Mouse (Mus musculus) hindbrain, embryonic 14.5 days (tissue): Measurements from ENCODE around the gene Mbd6. TPM values are rescaled to one million over a fixed set of nuclear protein-coding genes. Genes with fewer than 3 reads are reported as not detected.

Experiments used
- ATAC-seq: fragments of 200-750 bp; cut with Nextera tagmentation; 2 replicates; pipeline ENCODE4 v1.8.0; 2017; ENCODE audit warnings: moderate number of reproducible peaks, mild to moderate bottlenecking, moderate TSS enrichment, moderate library complexity; ENCODE audit not compliant: low FRiP score
- DNase-seq: peaks from one replicate; pipeline ENCODE4 v3.0.0-alpha.2; 2015; ENCODE audit warnings: low spot score
- H3K27ac ChIP-seq: fragments of 300-500 bp; sonication (generic); 2 replicates; pipeline ENCODE4 v1.5.1; 2014; ENCODE audit warnings: mild to moderate bottlenecking, moderate library complexity
- H3K27me3 ChIP-seq: fragments of 300-500 bp; sonication (generic); 2 replicates; pipeline ENCODE4 v1.6.1; 2014; ENCODE audit warnings: mild to moderate bottlenecking, low read length, mixed read lengths; ENCODE audit not compliant: control insufficient read depth, insufficient read depth
- H3K36me3 ChIP-seq: fragments of 300-500 bp; sonication (generic); replicated peaks from 2 replicates; pipeline ENCODE4 v1.6.1; 2014; ENCODE audit not compliant: control insufficient read depth, insufficient read depth
- H3K4me1 ChIP-seq: fragments of 300-500 bp; sonication (generic); replicated peaks from 2 replicates; pipeline ENCODE4 v1.6.1; 2014; ENCODE audit warnings: antibody characterized with exemption, low read length, mixed read lengths; ENCODE audit not compliant: control insufficient read depth, insufficient read depth
- H3K4me2 ChIP-seq: fragments of 300-500 bp; sonication (generic); replicated peaks from 2 replicates; pipeline ENCODE4 v1.6.1; 2014; ENCODE audit warnings: mild to moderate bottlenecking, moderate library complexity
- H3K4me3 ChIP-seq: fragments of 300-500 bp; sonication (generic); replicated peaks from 2 replicates; pipeline ENCODE4 v1.5.1; 2014; ENCODE audit warnings: mild to moderate bottlenecking, low read length
- H3K9ac ChIP-seq: fragments of 300-500 bp; sonication (generic); 2 replicates; pipeline ENCODE4 v1.6.1; 2014
- H3K9me3 ChIP-seq: fragments of 300-500 bp; sonication (generic); 2 replicates; pipeline ENCODE4 v1.6.1; 2016; ENCODE audit warnings: low read length; ENCODE audit not compliant: control insufficient read depth
- WGBS: fragments of 180-500 bp; shearing (Covaris S2); extraction: QIAGEN DNeasy Blood & Tissue Kit; methylation state at CpG from one replicate; pipeline ENCODE4 v1.1.7; 2014; 5-methylcytosine and 5-hydroxymethylcytosine counted together
- polyA plus RNA-seq: library from polyadenylated mRNA; unstranded; fragments of >200 nt; fragmentation: Nextera tagmentation; extraction: Ambion mirVana; gene quantifications from 2 replicates; pipeline ENCODE4 v1.2.1, GENCODE M21; 2014

Gene Mbd6
- polyA plus RNA-seq, 1 experiment from 2014 or later: 16.2 TPM

DNA sequence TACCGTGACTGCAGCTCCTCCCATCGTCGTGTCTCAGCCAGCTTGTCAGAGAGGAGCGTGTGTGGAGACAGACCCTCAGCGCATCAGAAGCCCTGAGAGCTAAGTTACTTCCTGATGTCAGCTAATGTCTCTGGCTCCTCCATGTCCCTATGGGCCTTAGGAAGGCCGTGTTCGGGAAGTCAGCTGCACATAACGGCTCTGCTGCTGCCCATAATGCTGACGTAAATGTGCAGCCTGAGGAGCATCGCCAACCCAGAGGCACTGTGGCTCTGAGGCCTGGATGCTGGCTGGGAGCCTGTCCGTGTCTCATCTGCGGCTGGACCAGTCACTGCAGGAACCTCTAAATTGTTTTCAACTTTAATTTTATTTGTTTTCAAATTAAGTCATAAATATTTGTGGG is 19.8 kb downstream of the Mbd6 start:
- WGBS: 61% methylated on average over 12 of the region's 12 CpGs
- Histone ChIP-seq H3K36me3 (peaks cover 53% of the 10 kb centered on the region), H3K27ac (no peak overlapping the region), H3K9me3 (no peaks in the 10 kb centered on the region), H3K9ac (no peak overlapping the region; the same call in 1 of the 2 replicates), H3K4me1 (peaks cover 28% of the 10 kb centered on the region), H3K4me3 (no peak overlapping the region), H3K4me2 (no peak overlapping the region), H3K27me3 (no peaks in the 10 kb centered on the region)
- no peak for DNase-seq
- no peak for ATAC-seq

DNA sequence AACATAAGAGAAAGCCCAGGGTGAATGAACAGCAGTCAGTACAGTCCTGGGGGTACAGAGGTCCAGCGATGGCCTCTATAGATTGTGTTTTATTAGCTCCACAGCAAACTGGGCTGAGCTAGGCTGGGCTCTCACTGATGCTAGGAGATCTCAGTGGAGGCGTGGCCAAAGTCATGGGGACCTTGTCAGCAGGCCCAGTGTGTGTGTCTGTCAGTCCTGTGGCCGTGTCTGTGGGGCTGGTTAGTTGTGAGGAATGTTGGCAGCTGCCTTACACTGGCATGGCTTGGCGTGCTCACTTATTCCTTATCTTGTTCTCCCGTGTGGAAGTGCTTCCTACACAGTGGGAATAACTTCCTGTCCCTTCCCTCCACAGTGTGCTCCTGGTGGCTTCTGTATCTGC is 20.4 kb downstream of the Mbd6 start:
- ATAC-seq: no peak
- no peak for DNase-seq
- Histone ChIP-seq H3K4me3 (no peak overlapping the region), H3K9ac (no peak overlapping the region), H3K4me1 (peaks cover 28% of the 10 kb centered on the region), H3K36me3 (peaks cover 47% of the 10 kb centered on the region), H3K9me3 (no peaks in the 10 kb centered on the region), H3K27ac (no peak overlapping the region; the same call in 1 of the 2 replicates), H3K27me3 (no peaks in the 10 kb centered on the region), H3K4me2 (peak overlapping the region; percentile 94; the same call in 1 of the 2 replicates)
- 79% methylated on average over 5 of the region's 5 CpGs for WGBS

DNA sequence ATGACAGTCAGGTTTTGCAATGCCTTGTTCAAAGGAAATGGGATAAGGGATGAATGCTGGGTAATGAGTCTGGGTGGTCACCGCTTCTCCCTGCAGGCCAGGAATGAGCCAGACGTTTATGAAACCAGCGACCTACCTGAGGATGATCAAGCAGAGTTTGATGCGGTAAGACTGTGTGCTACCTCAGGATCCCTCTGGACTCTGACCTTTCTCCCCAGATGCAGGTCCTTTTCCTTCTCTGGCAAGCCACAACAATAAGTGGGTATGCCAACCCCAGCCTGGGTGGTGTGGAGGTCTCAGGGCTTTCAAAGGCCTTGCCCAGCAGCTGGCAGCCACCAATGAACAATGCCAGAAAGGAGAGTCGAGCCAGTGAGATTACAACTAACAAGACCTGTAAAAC is 21.5 kb downstream of the Mbd6 start:
- Histone ChIP-seq H3K9ac (peak overlapping the region; percentile 100), H3K4me1 (peaks cover 28% of the 10 kb centered on the region), H3K27me3 (no peaks in the 10 kb centered on the region), H3K36me3 (peaks cover 36% of the 10 kb centered on the region), H3K4me3 (peak overlapping the region; percentile 98), H3K9me3 (no peaks in the 10 kb centered on the region), H3K4me2 (peak overlapping the region; percentile 94), H3K27ac (0 out of 2 replicates have a peak overlapping the region, but pooled peaks have one; percentile 94)
- 75% methylated on average over 5 of the region's 5 CpGs for WGBS
- DNase-seq (no peak), ATAC-seq (no peak)

GRCm38 (mm10) chr10:127266112-127267091 is 22.4 kb downstream of the Mbd6 start, which contains the start of gene Dctn2:
Gene Dctn2 (plus strand): TSS chr10:127266368.
- H3K27me3 ChIP-seq: no peaks in the 10 kb centered on the region
- WGBS: under 1% methylated on average over 69 of the region's 70 CpGs
- peaks cover 27% of the 10 kb centered on the region for H3K36me3 ChIP-seq
- peak within 1 kb of the TSS; percentile 98 for H3K4me3 ChIP-seq
- H3K4me2 ChIP-seq: peak within 1 kb of the TSS; percentile 94
- H3K9me3 ChIP-seq: no peaks in the 10 kb centered on the region
- H3K27ac ChIP-seq: peak within 1 kb of the TSS; percentile 94
- peaks cover 33% of the 10 kb centered on the region for H3K4me1 ChIP-seq
- ATAC-seq (peak; percentile 96), DNase-seq (peak; percentile 92)
- peak within 1 kb of the TSS; percentile 100 for H3K9ac ChIP-seq

GRCm38 (mm10) chr10:127265727-127266111 is 23.1 kb downstream of the Mbd6 start:
- Histone ChIP-seq H3K9me3 (no peaks in the 10 kb centered on the region), H3K4me2 (peak overlapping the region; percentile 41), H3K27ac (peak overlapping the region; percentile 94; the same call in 1 of the 2 replicates), H3K9ac (peak overlapping the region; percentile 100; the same call in 1 of the 2 replicates), H3K36me3 (peaks cover 21% of the 10 kb centered on the region), H3K4me3 (peak overlapping the region; percentile 98), H3K27me3 (no peaks in the 10 kb centered on the region), H3K4me1 (peaks cover 39% of the 10 kb centered on the region)
- WGBS: 24% methylated on average over 4 of the region's 4 CpGs
- ATAC-seq (no peak), DNase-seq (no peak)

GRCm38 (mm10) chr10:127264971-127265370 is 23.8 kb downstream of the Mbd6 start:
- 65% methylated on average over 4 of the region's 4 CpGs for WGBS
- H3K4me2 ChIP-seq: no peak overlapping the region

DNA sequence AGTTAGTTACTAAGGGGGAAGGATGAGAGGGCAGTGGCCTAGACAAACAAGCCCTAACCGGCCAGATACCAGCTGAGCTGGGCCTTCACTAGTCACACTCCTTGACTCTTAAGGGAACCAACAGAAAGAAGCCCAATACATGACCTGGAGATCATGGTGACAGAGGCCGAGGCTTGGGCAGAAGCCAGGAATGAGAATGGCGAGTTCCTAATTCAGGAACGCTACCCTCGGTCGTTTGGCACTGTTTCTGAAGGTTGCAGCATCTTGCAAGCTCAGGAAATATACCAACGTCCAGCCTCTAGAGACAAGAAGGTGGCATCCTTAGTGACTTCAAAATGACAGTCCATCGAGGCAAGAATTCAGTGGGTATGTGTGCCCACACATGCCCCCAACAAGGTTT is 24.5 kb downstream of the Mbd6 start:
- H3K9me3 ChIP-seq: no peaks in the 10 kb centered on the region
- DNase-seq (no peak), ATAC-seq (no peak)
- no peak overlapping the region for H3K9ac ChIP-seq
- WGBS: 84% methylated on average over 8 of the region's 8 CpGs
- peaks cover 49% of the 10 kb centered on the region for H3K4me1 ChIP-seq
- no peaks in the 10 kb centered on the region for H3K27me3 ChIP-seq
- H3K4me2 ChIP-seq: no peak overlapping the region
- H3K36me3 ChIP-seq: peaks cover 14% of the 10 kb centered on the region
- H3K4me3 ChIP-seq: no peak overlapping the region
- H3K27ac ChIP-seq: no peak overlapping the region

More at GRCm38 (mm10) chr10:127264971-127265370, 23.8 kb downstream of the Mbd6 start:
- Histone ChIP-seq H3K27ac (no peak overlapping the region), H3K4me1 (peaks cover 45% of the 10 kb centered on the region), H3K36me3 (peaks cover 14% of the 10 kb centered on the region), H3K9me3 (no peaks in the 10 kb centered on the region), H3K4me3 (no peak overlapping the region), H3K27me3 (no peaks in the 10 kb centered on the region), H3K9ac (no peak overlapping the region)
- DNase-seq (no peak), ATAC-seq (no peak)

DNA sequence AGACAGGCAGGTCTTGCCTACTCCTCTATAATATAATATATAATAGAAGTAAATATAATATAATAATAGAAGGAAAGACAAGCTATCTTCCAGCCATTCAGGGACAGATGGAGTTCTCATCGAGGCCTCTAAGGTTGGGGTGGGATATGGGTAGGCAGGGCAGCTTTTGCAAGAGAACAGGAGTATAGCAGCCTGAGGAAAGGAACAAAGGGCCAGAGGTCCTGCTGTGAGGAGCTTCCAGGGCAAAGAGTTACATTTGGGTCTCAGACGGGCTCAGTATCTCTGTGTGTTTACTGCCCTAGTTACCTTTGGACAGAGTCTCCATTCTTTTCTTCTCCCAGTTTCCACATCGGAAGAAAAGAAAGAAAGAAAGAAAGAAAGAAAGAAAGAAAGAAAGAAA is 25.2 kb downstream of the Mbd6 start:
- peak overlapping the region; percentile 74 for H3K4me2 ChIP-seq
- 38% methylated on average over 3 of the region's 3 CpGs for whole genome bisulfite sequencing
- DNase-seq (no peak), ATAC-seq (no peak)
- no peaks in the 10 kb centered on the region for H3K27me3 ChIP-seq
- peaks cover 50% of the 10 kb centered on the region for H3K4me1 ChIP-seq
- H3K9me3 ChIP-seq: no peaks in the 10 kb centered on the region
- H3K4me3 ChIP-seq: peak overlapping the region; percentile 69
- no peak overlapping the region; the same call in 1 of the 2 replicates for H3K9ac ChIP-seq
- peak overlapping the region; percentile 93; the same call in 1 of the 2 replicates for H3K27ac ChIP-seq
- peaks cover 15% of the 10 kb centered on the region for H3K36me3 ChIP-seq
